Mouse (Mus musculus): ENCODE measurements around the gene Slc16a13.

Gene Slc16a13

GRCm38 (mm10) chr11:70232546-70232945 is 11.7 kb upstream of the Slc16a13 start:
- no peak for DNase-seq (ENCODE audit: low spot score in 2 of 2)

- DNase-seq (ENCODE audit: low spot score in 2 of 2): peak in 1 of 2 experiments; percentile 76
Measured at GRCm38 (mm10) chr11:70230239-70230727, 9.4 kb upstream of the Slc16a13 start.

- no peak for DNase-seq (ENCODE audit: low spot score in 2 of 2)
Measured at GRCm38 (mm10) chr11:70229260-70230010, 8.6 kb upstream of the Slc16a13 start, which contains the start of gene Bcl6b. Gene Bcl6b, minus strand, starts transcription at chr11:70229798.

- DNase-seq (ENCODE audit: low spot score in 2 of 2): peak; percentile 74 to 79
Measured at GRCm38 (mm10) chr11:70228828-70229227, 8.0 kb upstream of the Slc16a13 start.

- no peak for DNase-seq (ENCODE audit: low spot score in 2 of 2)
Measured at GRCm38 (mm10) chr11:70227661-70228245, 6.9 kb upstream of the Slc16a13 start.

- no peak for DNase-seq (ENCODE audit: low spot score in 2 of 2)
Measured at GRCm38 (mm10) chr11:70227126-70227525, 6.3 kb upstream of the Slc16a13 start.

- no peak for DNase-seq (ENCODE audit: low spot score in 2 of 2)
Measured at GRCm38 (mm10) chr11:70226602-70226890, 5.7 kb upstream of the Slc16a13 start.

- DNase-seq (ENCODE audit: low spot score in 2 of 2): no peak
Measured at GRCm38 (mm10) chr11:70225798-70226601, 5.1 kb upstream of the Slc16a13 start.

- DNase-seq (ENCODE audit: low spot score in 2 of 2): no peak
Measured at GRCm38 (mm10) chr11:70223724-70224123, 2.9 kb upstream of the Slc16a13 start.

GRCm38 (mm10) chr11:70221603-70222500 is 988 bp upstream of the Slc16a13 start:
- DNase-seq (ENCODE audit: low spot score in 2 of 2): no peak

- no peak for DNase-seq (ENCODE audit: low spot score in 2 of 2)
Measured at GRCm38 (mm10) chr11:70220323-70220722, 541 bp downstream of the Slc16a13 start.

GRCm38 (mm10) chr11:70219873-70220272 is 991 bp downstream of the Slc16a13 start:
- no peak for DNase-seq (ENCODE audit: low spot score in 2 of 2)

- no peak for DNase-seq (ENCODE audit: low spot score in 2 of 2)
Measured at GRCm38 (mm10) chr11:70218741-70219470, 2.0 kb downstream of the Slc16a13 start.

GRCm38 (mm10) chr11:70218039-70218438 is 2.8 kb downstream of the Slc16a13 start:
- DNase-seq (ENCODE audit: low spot score in 2 of 2): no peak

GRCm38 (mm10) chr11:70216103-70216502 is 4.8 kb downstream of the Slc16a13 start:
- DNase-seq (ENCODE audit: low spot score in 2 of 2): no peak

- DNase-seq (ENCODE audit: low spot score in 2 of 2): no peak
Measured at GRCm38 (mm10) chr11:70215301-70215700, 5.6 kb downstream of the Slc16a13 start.

- DNase-seq (ENCODE audit: low spot score in 2 of 2): no peak
Measured at GRCm38 (mm10) chr11:70214856-70215209, 6.0 kb downstream of the Slc16a13 start.

GRCm38 (mm10) chr11:70214191-70214855 is 6.5 kb downstream of the Slc16a13 start:
- no peak for DNase-seq (ENCODE audit: low spot score in 2 of 2)

GRCm38 (mm10) chr11:70213736-70214135 is 7.1 kb downstream of the Slc16a13 start:
- DNase-seq (ENCODE audit: low spot score in 2 of 2): no peak

- peak in 1 of 2 experiments; percentile 85 for DNase-seq (ENCODE audit: low spot score in 2 of 2)
Measured at GRCm38 (mm10) chr11:70212896-70213295, 8.0 kb downstream of the Slc16a13 start.

Measured in right cerebral cortex, adult 2 months (tissue).